Mouse (Mus musculus) thymus, adult 2 months (tissue): ENCODE data around the gene Agap3.

Experiments
- CTCF ChIP-seq: fragments of 200-500 bp; IDR thresholded peaks from 2 replicates; pipeline ENCODE4 v1.5.1; 2012; ENCODE audit warnings: mild to moderate bottlenecking, control low read depth, low read length, moderate library complexity, borderline replicate concordance; ENCODE audit not compliant: control insufficient read depth, poor library complexity, insufficient read depth; ENCODE audit errors: extremely low read depth
- POLR2A ChIP-seq: fragments of 200-500 bp; IDR thresholded peaks from 2 replicates; pipeline ENCODE4 v1.6.1; 2012; ENCODE audit warnings: mild to moderate bottlenecking, low read length, control low read depth, moderate library complexity; ENCODE audit not compliant: control insufficient read depth, poor library complexity, insufficient read depth; ENCODE audit errors: extremely low read depth

DNA sequence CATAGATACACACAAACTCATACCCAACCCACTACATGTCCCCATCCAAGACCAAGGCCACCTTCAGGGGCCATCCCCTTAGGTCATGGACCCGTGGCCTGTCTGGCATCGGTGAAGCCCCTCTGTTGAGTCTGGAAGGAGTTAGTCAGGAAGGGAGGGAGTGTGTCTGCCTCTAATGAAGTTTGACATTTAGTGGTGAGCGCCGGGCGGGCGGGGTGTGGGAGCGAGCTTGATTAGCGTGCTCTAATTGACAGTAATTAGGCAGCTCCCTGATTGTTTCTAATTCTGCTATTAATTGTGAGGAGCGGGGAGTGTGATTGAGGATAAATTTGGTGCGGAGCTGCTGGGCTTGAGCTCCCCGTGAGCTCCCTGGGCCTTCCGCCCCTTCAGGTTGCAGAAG is 45.5 kb downstream of the Agap3 start:
- no peak for TF ChIP-seq CTCF
- no peak for TF ChIP-seq POLR2A
